Comparison of ENCODE assay signal across 16 mouse cellular contexts in genomic region chr2:84362779-84363719, GRCm38 (mm10).
DNase-seq lines count a peak whose midpoint lies in the region; ATAC-seq lines count a peak whose summit lies in the region.
"Had no signal": no experiment of that assay in that cellular context is flagged by ENCODE, and none has a peak within 500 bp of the region (broad histone marks: within the 10 kb centered on the region; RNA-seq: fewer than 3 reads in every experiment).

No protein-coding gene starts in this region.

- H3K4me1 ChIP-seq in kidney, embryonic 15.5 days, result peaks cover 13% of the 10 kb centered on the region
- no peaks in the 10 kb centered on the region for H3K4me1 ChIP-seq in midbrain, embryonic 11.5 days (ENCODE audit: control insufficient read depth, insufficient read depth, low read length)
- H3K4me1 ChIP-seq in midbrain, embryonic 15.5 days, result no peaks in the 10 kb centered on the region
- H3K4me1 ChIP-seq in midbrain, embryonic 14.5 days (ENCODE audit: control insufficient read depth, insufficient read depth, low read length), result no peaks in the 10 kb centered on the region
- H3K4me1 ChIP-seq: limb, embryonic 15.5 days had no signal

- H3K27ac ChIP-seq in kidney, embryonic 15.5 days, result peak overlapping the region; percentile 72
- no peak overlapping the region for H3K27ac ChIP-seq in midbrain, embryonic 11.5 days (ENCODE audit: low read depth, low read length)
- H3K27ac ChIP-seq in midbrain, embryonic 15.5 days, result no peak overlapping the region
- H3K27ac ChIP-seq in midbrain, embryonic 14.5 days (replicated peaks; ENCODE audit: low read depth, low read length), result no peak overlapping the region
- H3K27ac ChIP-seq: limb, embryonic 15.5 days had no signal

- no peak for DNase-seq in cerebellum, postnatal 36 days
- DNase-seq in kidney, postnatal 14 days, result no peak
- DNase-seq in midbrain, embryonic 11.5 days (ENCODE audit: low spot score, missing footprints), result no peak
- no peak for DNase-seq in midbrain, embryonic 14.5 days
- no peak for DNase-seq in ovary, postnatal 10 days (ENCODE audit: low spot score)
- DNase-seq: adrenal gland, adult 8-10 months; cerebellum, postnatal 10 days; gastrocnemius, postnatal 36 days; heart, postnatal 10 days; lung, postnatal 36 days; spleen, adult 18-20 months had no signal

- no peak overlapping the region for H3K4me2 ChIP-seq in kidney, embryonic 15.5 days
- no peak overlapping the region for H3K4me2 ChIP-seq in midbrain, embryonic 11.5 days
- no peak overlapping the region for H3K4me2 ChIP-seq in midbrain, embryonic 15.5 days
- no peak overlapping the region for H3K4me2 ChIP-seq in midbrain, embryonic 14.5 days (ENCODE audit: low read length)
- H3K4me2 ChIP-seq: limb, embryonic 15.5 days had no signal

- peaks cover 25% of the 10 kb centered on the region for H3K36me3 ChIP-seq in kidney, embryonic 15.5 days
- no peaks in the 10 kb centered on the region for H3K36me3 ChIP-seq in midbrain, embryonic 11.5 days (ENCODE audit: control insufficient read depth, insufficient read depth, low read length)
- H3K36me3 ChIP-seq in midbrain, embryonic 15.5 days (replicated peaks), result no peaks in the 10 kb centered on the region
- no peaks in the 10 kb centered on the region for H3K36me3 ChIP-seq in midbrain, embryonic 14.5 days (ENCODE audit: control insufficient read depth, insufficient read depth, low read length)
- H3K36me3 ChIP-seq: limb, embryonic 15.5 days had no signal

- 69% methylated on average over 6 of the region's 6 CpGs for WGBS in kidney, embryonic 15.5 days
- 90% methylated on average over 6 of the region's 6 CpGs for WGBS in midbrain, embryonic 11.5 days
- WGBS in midbrain, embryonic 15.5 days, result 93% methylated on average over 6 of the region's 6 CpGs
- WGBS in midbrain, embryonic 14.5 days, result 93% methylated on average over 6 of the region's 6 CpGs

- H3K9ac ChIP-seq in kidney, embryonic 15.5 days, result no peak overlapping the region
- H3K9ac ChIP-seq in midbrain, embryonic 11.5 days (ENCODE audit: low read length), result no peak overlapping the region
- no peak overlapping the region for H3K9ac ChIP-seq in midbrain, embryonic 15.5 days
- no peak overlapping the region for H3K9ac ChIP-seq in midbrain, embryonic 14.5 days (replicated peaks; ENCODE audit: low read length)
- H3K9ac ChIP-seq: limb, embryonic 15.5 days had no signal

- H3K4me3 ChIP-seq in kidney, embryonic 15.5 days (replicated peaks), result no peak overlapping the region
- no peak overlapping the region for H3K4me3 ChIP-seq in midbrain, embryonic 11.5 days (ENCODE audit: low read depth, low read length)
- H3K4me3 ChIP-seq in midbrain, embryonic 15.5 days, result no peak overlapping the region
- H3K4me3 ChIP-seq in midbrain, embryonic 14.5 days (replicated peaks; ENCODE audit: low read depth, low read length), result no peak overlapping the region
- H3K4me3 ChIP-seq: limb, embryonic 15.5 days had no signal

- H3K9me3 ChIP-seq in kidney, embryonic 15.5 days (replicated peaks), result no peaks in the 10 kb centered on the region
- H3K9me3 ChIP-seq in midbrain, embryonic 11.5 days (ENCODE audit: control insufficient read depth, low read length), result no peaks in the 10 kb centered on the region
- H3K9me3 ChIP-seq in midbrain, embryonic 15.5 days, result no peaks in the 10 kb centered on the region
- no peaks in the 10 kb centered on the region for H3K9me3 ChIP-seq in midbrain, embryonic 14.5 days (ENCODE audit: control insufficient read depth, low read length)
- H3K9me3 ChIP-seq: limb, embryonic 15.5 days had no signal

- no peaks in the 10 kb centered on the region for H3K27me3 ChIP-seq in kidney, embryonic 15.5 days
- no peaks in the 10 kb centered on the region for H3K27me3 ChIP-seq in midbrain, embryonic 11.5 days (ENCODE audit: control insufficient read depth, insufficient read depth, low read length)
- H3K27me3 ChIP-seq in midbrain, embryonic 15.5 days (replicated peaks), result no peaks in the 10 kb centered on the region
- no peaks in the 10 kb centered on the region for H3K27me3 ChIP-seq in midbrain, embryonic 14.5 days (ENCODE audit: control insufficient read depth, insufficient read depth, low read length)
- H3K27me3 ChIP-seq: limb, embryonic 15.5 days had no signal

- peak; percentile 20; the same call in 1 of the 2 replicates for ATAC-seq in cerebellum, adult (ENCODE audit: insufficient number of reproducible peaks, low FRiP score, low TSS enrichment)
- ATAC-seq in kidney, embryonic 15.5 days (replicated peaks; ENCODE audit: low FRiP score), result peak; percentile 94
- ATAC-seq in midbrain, embryonic 11.5 days (ENCODE audit: low FRiP score), result 0 out of 2 replicates have a peak, but pooled peaks have one; percentile 46
- no peak for ATAC-seq in midbrain, embryonic 15.5 days (replicated peaks)
- ATAC-seq in midbrain, embryonic 14.5 days (ENCODE audit: low FRiP score, low TSS enrichment), result peak; percentile 37; the same call in 1 of the 2 replicates
- ATAC-seq: intestine, embryonic 16.5 days had no signal
